Mouse (Mus musculus): ENCODE measurements around the gene Slc8a3. TPM values are rescaled to one million over a fixed set of nuclear protein-coding genes. Genes with fewer than 3 reads are reported as not detected.

Gene Slc8a3
- polyA plus RNA-seq, 1 experiment from 2014 or later: 0.47 TPM

DNA sequence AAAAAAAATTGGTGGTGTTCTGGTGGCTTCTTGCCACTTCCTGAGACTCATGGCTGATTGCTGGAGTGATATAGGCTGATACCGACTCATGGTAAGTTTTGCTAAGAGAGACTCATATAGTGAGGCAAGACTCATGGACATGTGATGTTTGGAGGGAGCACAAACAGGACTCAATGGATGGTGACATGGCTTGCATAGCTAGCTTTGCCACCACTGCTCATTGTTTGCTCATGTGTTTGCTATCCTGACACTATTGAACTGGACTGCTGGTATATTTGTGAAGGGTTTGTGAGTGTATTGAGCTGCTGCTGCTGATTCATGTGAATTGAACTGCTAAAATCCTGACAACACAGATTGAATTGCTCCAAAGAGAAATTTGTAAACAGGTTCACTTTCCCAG, 95.8 kb downstream of the Slc8a3 start:
- Histone ChIP-seq H3K4me2 (ENCODE audit: low read length) (no peak overlapping the region), H3K27me3 (ENCODE audit: control insufficient read depth, insufficient read depth, low read length) (no peaks in the 10 kb centered on the region), H3K4me3 (ENCODE audit: control insufficient read depth in 1 of 2, insufficient read depth in 1 of 2, low read depth in 1 of 2, low read length in 2 of 2) (no peak overlapping the region), H3K36me3 (ENCODE audit: control insufficient read depth, insufficient read depth, low read length) (no peaks in the 10 kb centered on the region), H3K9me3 (ENCODE audit: control insufficient read depth, low read length) (0 out of 2 replicates have a peak, but pooled peaks cover 6% of the 10 kb centered on the region), H3K9ac (ENCODE audit: low read length) (no peak overlapping the region), H3K4me1 (ENCODE audit: control insufficient read depth in 2 of 2, insufficient read depth in 2 of 2, low read length in 2 of 2) (no peaks in the 10 kb centered on the region), H3K27ac (replicated peaks in 1 of 2; ENCODE audit: control insufficient read depth in 1 of 2, insufficient read depth in 1 of 2, low read depth in 2 of 2, low read length in 2 of 2) (no peak overlapping the region)
- ATAC-seq (ENCODE audit: insufficient number of reproducible peaks, insufficient read depth, low FRiP score, low read depth): no peak
- 79% methylated on average over 1 of the region's 1 CpGs for WGBS

DNA sequence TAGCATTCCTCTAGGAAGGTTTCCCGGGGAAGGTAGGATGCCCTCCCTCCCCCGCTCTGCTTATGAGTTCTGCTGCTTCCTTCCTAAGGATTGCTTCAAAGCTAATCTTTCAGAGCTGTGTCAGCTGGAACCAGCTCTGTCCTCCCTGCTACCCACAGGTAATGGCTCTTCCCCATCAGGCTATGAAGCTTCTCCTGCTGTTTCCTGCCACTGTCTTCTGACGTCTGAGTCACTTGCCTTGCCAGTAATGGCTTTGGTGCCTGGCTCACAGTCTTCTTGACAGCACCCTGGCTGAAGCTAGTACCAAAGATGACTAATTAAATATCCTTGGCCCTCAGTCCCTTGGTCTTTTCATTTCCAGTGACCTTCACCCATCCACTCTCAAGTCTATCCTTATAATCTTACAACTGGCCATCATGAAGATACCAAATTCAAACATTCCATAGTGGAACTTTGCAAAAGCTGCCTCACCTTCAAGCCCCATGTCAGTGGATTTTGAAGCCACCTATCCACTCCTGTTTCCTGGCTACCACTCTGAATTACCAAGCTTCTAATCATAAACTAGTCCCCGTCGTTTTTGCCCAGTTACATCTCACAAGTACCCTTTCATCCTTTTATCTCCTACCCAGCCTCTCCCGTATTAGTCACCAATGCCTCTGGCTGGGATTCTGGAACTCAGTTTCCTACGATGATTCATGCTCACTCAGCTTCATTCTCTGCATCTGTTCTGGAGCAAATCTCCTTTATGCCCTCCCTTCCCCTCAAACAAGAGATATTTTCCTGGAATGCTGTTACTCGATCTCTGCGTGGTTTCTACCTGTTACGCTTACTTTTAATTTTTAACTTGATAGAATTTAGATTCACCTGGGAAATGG, 97.3 kb downstream of the Slc8a3 start:
- H3K9ac ChIP-seq (ENCODE audit: low read length): no peak overlapping the region
- WGBS: 66% methylated on average over 10 of the region's 10 CpGs

DNA sequence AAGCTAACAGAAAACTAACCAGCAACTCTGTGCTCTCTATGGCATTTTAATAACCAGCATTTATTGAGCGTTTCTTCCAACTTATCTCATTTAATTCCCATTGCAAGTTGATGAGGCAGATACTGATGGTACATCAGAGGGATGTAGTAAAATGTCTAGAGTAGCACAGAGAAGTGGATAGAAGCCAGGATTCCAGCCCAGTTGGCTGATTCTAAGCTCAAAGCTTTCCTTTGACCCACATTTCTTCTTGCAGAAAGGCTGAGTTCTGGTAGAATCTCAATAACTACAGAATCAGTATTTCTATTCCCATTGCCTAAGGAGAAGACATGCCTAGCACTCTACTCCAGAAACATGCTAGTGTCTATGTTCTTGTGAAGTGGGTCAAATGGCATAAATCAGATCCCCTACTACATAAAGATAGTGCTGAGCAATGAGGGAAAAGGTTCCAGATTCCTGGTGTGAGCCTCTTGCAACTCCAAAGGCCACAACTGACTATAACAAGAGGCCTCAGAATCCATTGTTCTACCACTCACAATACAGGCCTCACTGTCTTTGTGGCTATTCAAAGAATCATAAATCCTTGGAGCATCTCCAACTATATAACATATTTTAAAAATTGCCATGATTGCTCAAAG, 99.1 kb downstream of the Slc8a3 start:
- no peak overlapping the region for H3K4me3 ChIP-seq (ENCODE audit: control insufficient read depth in 1 of 2, insufficient read depth in 1 of 2, low read depth in 1 of 2, low read length in 2 of 2)
- WGBS: 63% methylated on average over 1 of the region's 1 CpGs
- no peak for ATAC-seq (ENCODE audit: insufficient number of reproducible peaks, insufficient read depth, low FRiP score, low read depth)

More for the DNA sequence above, 97.3 kb downstream of the Slc8a3 start:
- Histone ChIP-seq H3K36me3 (ENCODE audit: control insufficient read depth, insufficient read depth, low read length) (no peaks in the 10 kb centered on the region), H3K27me3 (ENCODE audit: control insufficient read depth, insufficient read depth, low read length) (no peaks in the 10 kb centered on the region), H3K4me1 (ENCODE audit: control insufficient read depth in 2 of 2, insufficient read depth in 2 of 2, low read length in 2 of 2) (no peaks in the 10 kb centered on the region), H3K9me3 (ENCODE audit: control insufficient read depth, low read length) (0 out of 2 replicates have a peak, but pooled peaks cover 6% of the 10 kb centered on the region), H3K4me3 (ENCODE audit: control insufficient read depth in 1 of 2, insufficient read depth in 1 of 2, low read depth in 1 of 2, low read length in 2 of 2) (no peak overlapping the region), H3K27ac (replicated peaks in 1 of 2; ENCODE audit: control insufficient read depth in 1 of 2, insufficient read depth in 1 of 2, low read depth in 2 of 2, low read length in 2 of 2) (no peak overlapping the region), H3K4me2 (ENCODE audit: low read length) (no peak overlapping the region)
- ATAC-seq (ENCODE audit: insufficient number of reproducible peaks, insufficient read depth, low FRiP score, low read depth): no peak

DNA sequence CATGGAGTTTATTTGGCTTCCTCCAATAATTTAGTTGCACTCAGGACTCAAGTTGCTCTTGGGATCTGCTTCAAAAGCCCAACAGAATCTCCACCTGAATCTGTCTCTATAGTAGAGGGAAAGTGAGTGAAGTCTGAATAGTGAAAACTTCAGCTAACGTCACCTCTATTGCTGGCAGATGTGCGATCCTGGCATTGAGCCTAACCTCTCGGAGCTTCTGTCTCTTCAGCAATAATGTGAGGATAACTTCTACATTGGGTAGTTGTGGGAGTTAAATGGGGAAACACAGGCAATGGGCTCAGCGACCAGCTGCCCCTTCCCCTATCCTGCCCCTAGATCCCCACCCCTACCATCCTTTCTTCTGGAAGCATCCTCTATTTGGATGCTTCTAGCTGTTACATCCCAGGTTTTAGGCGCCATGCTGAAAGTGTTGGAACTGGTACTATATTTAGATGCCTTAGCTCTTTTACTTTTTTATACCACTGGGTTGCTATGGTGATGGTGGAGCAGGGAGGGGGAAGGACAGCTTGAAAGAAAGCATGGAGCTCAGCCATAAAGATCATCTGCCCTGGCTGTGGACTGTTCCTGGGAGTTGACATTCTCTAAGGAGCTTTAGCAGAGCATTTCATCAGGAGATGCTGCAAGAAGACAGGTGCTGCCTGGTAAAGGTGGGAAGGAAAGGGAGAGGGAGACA, 105.1 kb downstream of the Slc8a3 start:
- Histone ChIP-seq H3K4me2 (ENCODE audit: low read length) (no peak overlapping the region), H3K4me3 (ENCODE audit: control insufficient read depth in 1 of 2, insufficient read depth in 1 of 2, low read depth in 1 of 2, low read length in 2 of 2) (no peak overlapping the region), H3K27ac (replicated peaks in 1 of 2; ENCODE audit: control insufficient read depth in 1 of 2, insufficient read depth in 1 of 2, low read depth in 2 of 2, low read length in 2 of 2) (no peak overlapping the region), H3K9ac (ENCODE audit: low read length) (no peak overlapping the region), H3K4me1 (ENCODE audit: control insufficient read depth in 2 of 2, insufficient read depth in 2 of 2, low read length in 2 of 2) (no peaks in the 10 kb centered on the region), H3K27me3 (ENCODE audit: control insufficient read depth, insufficient read depth, low read length) (no peaks in the 10 kb centered on the region), H3K36me3 (ENCODE audit: control insufficient read depth, insufficient read depth, low read length) (no peaks in the 10 kb centered on the region), H3K9me3 (ENCODE audit: control insufficient read depth, low read length) (no peaks in the 10 kb centered on the region)
- 63% methylated on average over 5 of the region's 5 CpGs for WGBS
- no peak for ATAC-seq (ENCODE audit: insufficient number of reproducible peaks, insufficient read depth, low FRiP score, low read depth)

More for the DNA sequence above, 99.1 kb downstream of the Slc8a3 start:
- Histone ChIP-seq H3K27me3 (ENCODE audit: control insufficient read depth, insufficient read depth, low read length) (no peaks in the 10 kb centered on the region), H3K4me2 (ENCODE audit: low read length) (no peak overlapping the region), H3K27ac (replicated peaks in 1 of 2; ENCODE audit: control insufficient read depth in 1 of 2, insufficient read depth in 1 of 2, low read depth in 2 of 2, low read length in 2 of 2) (no peak overlapping the region), H3K4me1 (ENCODE audit: control insufficient read depth in 2 of 2, insufficient read depth in 2 of 2, low read length in 2 of 2) (no peaks in the 10 kb centered on the region), H3K9ac (ENCODE audit: low read length) (no peak overlapping the region), H3K36me3 (ENCODE audit: control insufficient read depth, insufficient read depth, low read length) (no peaks in the 10 kb centered on the region), H3K9me3 (ENCODE audit: control insufficient read depth, low read length) (0 out of 2 replicates have a peak, but pooled peaks cover 3% of the 10 kb centered on the region)

DNA sequence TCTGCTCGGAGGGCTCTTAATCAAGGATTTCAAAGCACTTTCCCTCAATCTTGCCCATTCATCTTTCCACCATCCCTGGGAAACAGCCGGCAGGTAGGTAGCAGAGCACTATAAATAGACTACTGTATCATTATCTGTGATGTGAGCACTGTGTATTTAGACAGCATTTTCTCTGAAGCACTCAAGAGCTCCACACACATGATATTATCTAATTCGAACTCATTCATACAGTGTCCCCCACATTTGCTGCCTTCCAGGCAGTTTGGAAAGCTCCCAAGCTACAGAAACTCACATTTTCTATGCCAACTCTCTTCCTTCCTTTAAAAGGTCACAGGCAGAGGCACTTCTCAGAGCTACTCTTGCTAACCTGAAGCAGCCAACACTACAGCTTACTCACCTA, 106.4 kb downstream of the Slc8a3 start:
- no peak overlapping the region for H3K27ac ChIP-seq (replicated peaks in 1 of 2; ENCODE audit: control insufficient read depth in 1 of 2, insufficient read depth in 1 of 2, low read depth in 2 of 2, low read length in 2 of 2)
- H3K9me3 ChIP-seq (ENCODE audit: control insufficient read depth, low read length): no peaks in the 10 kb centered on the region
- H3K4me1 ChIP-seq (ENCODE audit: control insufficient read depth in 2 of 2, insufficient read depth in 2 of 2, low read length in 2 of 2): no peaks in the 10 kb centered on the region
- no peaks in the 10 kb centered on the region for H3K36me3 ChIP-seq (ENCODE audit: control insufficient read depth, insufficient read depth, low read length)
- no peak for ATAC-seq (ENCODE audit: insufficient number of reproducible peaks, insufficient read depth, low FRiP score, low read depth)
- H3K4me3 ChIP-seq (ENCODE audit: control insufficient read depth in 1 of 2, insufficient read depth in 1 of 2, low read depth in 1 of 2, low read length in 2 of 2): no peak overlapping the region
- H3K9ac ChIP-seq (ENCODE audit: low read length): no peak overlapping the region
- H3K4me2 ChIP-seq (ENCODE audit: low read length): no peak overlapping the region
- WGBS: 32% methylated on average over 3 of the region's 3 CpGs
- H3K27me3 ChIP-seq (ENCODE audit: control insufficient read depth, insufficient read depth, low read length): no peaks in the 10 kb centered on the region

DNA sequence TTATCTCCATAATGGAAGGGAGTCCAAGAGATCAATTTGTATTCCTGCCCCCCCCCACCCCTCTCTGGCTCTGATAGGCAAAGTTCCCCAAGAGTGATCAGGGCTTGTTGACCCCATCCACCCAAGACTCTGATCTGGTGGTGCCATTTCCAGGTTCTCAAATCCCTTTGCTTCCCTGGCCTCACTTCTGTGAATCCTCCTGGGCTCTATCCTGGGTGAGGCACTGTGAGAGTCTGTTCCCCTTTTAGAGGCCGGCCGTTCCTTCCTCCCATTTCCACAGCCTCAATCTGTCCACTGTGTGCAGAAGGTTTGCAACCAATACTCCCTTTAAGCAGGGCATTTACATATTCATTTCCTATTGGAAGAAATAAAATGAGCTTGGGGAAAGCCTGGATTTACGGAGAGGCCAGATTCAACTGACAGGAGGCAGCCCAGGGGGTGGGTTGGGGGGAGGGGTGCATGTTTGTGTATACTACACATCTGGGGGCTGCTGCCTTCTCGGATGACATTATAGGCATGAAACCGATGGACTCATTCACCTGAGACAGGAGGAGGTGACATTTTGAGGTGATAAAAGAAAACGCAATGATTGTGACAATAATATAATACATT, 106.9 kb downstream of the Slc8a3 start:
- H3K9me3 ChIP-seq (ENCODE audit: control insufficient read depth, low read length): no peaks in the 10 kb centered on the region
- H3K4me1 ChIP-seq (ENCODE audit: control insufficient read depth in 2 of 2, insufficient read depth in 2 of 2, low read length in 2 of 2): no peaks in the 10 kb centered on the region
- no peak for ATAC-seq (ENCODE audit: insufficient number of reproducible peaks, insufficient read depth, low FRiP score, low read depth)
- no peak overlapping the region for H3K9ac ChIP-seq (ENCODE audit: low read length)
- H3K4me3 ChIP-seq (ENCODE audit: control insufficient read depth in 1 of 2, insufficient read depth in 1 of 2, low read depth in 1 of 2, low read length in 2 of 2): no peak overlapping the region
- no peak overlapping the region for H3K27ac ChIP-seq (replicated peaks in 1 of 2; ENCODE audit: control insufficient read depth in 1 of 2, insufficient read depth in 1 of 2, low read depth in 2 of 2, low read length in 2 of 2)
- 39% methylated on average over 6 of the region's 6 CpGs for WGBS
- no peaks in the 10 kb centered on the region for H3K27me3 ChIP-seq (ENCODE audit: control insufficient read depth, insufficient read depth, low read length)
- H3K4me2 ChIP-seq (ENCODE audit: low read length): no peak overlapping the region
- no peaks in the 10 kb centered on the region for H3K36me3 ChIP-seq (ENCODE audit: control insufficient read depth, insufficient read depth, low read length)

DNA sequence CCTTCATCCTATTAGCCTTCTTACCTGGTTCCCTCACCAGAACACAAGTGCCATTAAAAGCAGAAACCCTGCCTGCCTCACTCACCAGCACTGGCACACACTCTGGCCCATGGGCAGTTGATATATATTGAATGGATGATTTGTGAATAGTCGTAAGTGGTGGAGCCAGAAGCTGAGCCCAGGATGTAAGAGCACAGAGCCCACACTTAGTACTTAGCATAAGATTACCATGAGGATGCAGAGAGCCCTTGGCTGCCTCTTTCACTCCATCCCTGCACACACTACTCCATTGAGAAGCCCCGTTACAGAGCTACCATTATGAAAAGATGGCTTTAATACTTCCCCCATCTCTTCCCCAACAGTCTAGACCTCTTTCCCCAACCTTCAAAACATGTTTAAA, 108.1 kb downstream of the Slc8a3 start:
- H3K4me3 ChIP-seq (ENCODE audit: control insufficient read depth in 1 of 2, insufficient read depth in 1 of 2, low read depth in 1 of 2, low read length in 2 of 2): no peak overlapping the region
- H3K9me3 ChIP-seq (ENCODE audit: control insufficient read depth, low read length): no peaks in the 10 kb centered on the region
- no peak overlapping the region for H3K9ac ChIP-seq (ENCODE audit: low read length)
- 77% methylated on average over 2 of the region's 2 CpGs for WGBS
- ATAC-seq (ENCODE audit: insufficient number of reproducible peaks, insufficient read depth, low FRiP score, low read depth): no peak
- no peak overlapping the region for H3K4me2 ChIP-seq (ENCODE audit: low read length)
- H3K36me3 ChIP-seq (ENCODE audit: control insufficient read depth, insufficient read depth, low read length): no peaks in the 10 kb centered on the region
- H3K27me3 ChIP-seq (ENCODE audit: control insufficient read depth, insufficient read depth, low read length): no peaks in the 10 kb centered on the region
- no peak overlapping the region for H3K27ac ChIP-seq (replicated peaks in 1 of 2; ENCODE audit: control insufficient read depth in 1 of 2, insufficient read depth in 1 of 2, low read depth in 2 of 2, low read length in 2 of 2)
- H3K4me1 ChIP-seq (ENCODE audit: control insufficient read depth in 2 of 2, insufficient read depth in 2 of 2, low read length in 2 of 2): no peaks in the 10 kb centered on the region

All from heart, embryonic 14.5 days (tissue).